Mouse (Mus musculus) forebrain, embryonic 14.5 days (tissue): ENCODE data around the gene Sec24b. TPM values are rescaled to one million over a fixed set of nuclear protein-coding genes. Genes with fewer than 3 reads are reported as not detected.

Experiments used
- ATAC-seq: fragments of 200-750 bp; cut with Nextera tagmentation; 2 replicates; pipeline ENCODE4 v1.8.0; 2017; ENCODE audit warnings: mild to moderate bottlenecking, moderate library complexity
- DNase-seq: peaks from one replicate; pipeline ENCODE4 v3.0.0-alpha.2; 2015; ENCODE audit warnings: low spot score
- H3K27ac ChIP-seq: fragments of 300-500 bp; sonication (generic); 2 replicates; pipeline ENCODE4 v1.5.1; 2014; ENCODE audit warnings: low read depth, mild to moderate bottlenecking, control low read depth, low read length, moderate library complexity
- H3K27me3 ChIP-seq: fragments of 300-500 bp; sonication (generic); replicated peaks from 2 replicates; pipeline ENCODE4 v1.6.1; 2014; ENCODE audit warnings: low read length, control low read depth, mixed read lengths; ENCODE audit not compliant: control insufficient read depth, insufficient read depth
- H3K36me3 ChIP-seq: fragments of 300-500 bp; sonication (generic); 2 replicates; pipeline ENCODE4 v1.6.1; 2014; ENCODE audit warnings: low read length, control low read depth; ENCODE audit not compliant: control insufficient read depth, insufficient read depth
- H3K4me1 ChIP-seq: fragments of 300-500 bp; sonication (generic); 2 replicates; pipeline ENCODE4 v1.6.1; 2014; ENCODE audit warnings: antibody characterized with exemption, low read length, control low read depth; ENCODE audit not compliant: control insufficient read depth, insufficient read depth
- H3K4me2 ChIP-seq: fragments of 300-500 bp; sonication (generic); 2 replicates; pipeline ENCODE4 v1.6.1; 2014; ENCODE audit warnings: mild to moderate bottlenecking, control low read depth, low read length
- H3K4me3 ChIP-seq: fragments of 300-500 bp; sonication (generic); 2 replicates; pipeline ENCODE4 v1.5.1; 2014; ENCODE audit warnings: low read depth, low read length, control low read depth
- H3K9ac ChIP-seq: fragments of 300-500 bp; sonication (generic); 2 replicates; pipeline ENCODE4 v1.6.1; 2014; ENCODE audit warnings: mild to moderate bottlenecking, low read length, control low read depth, moderate library complexity
- H3K9me3 ChIP-seq: fragments of 300-500 bp; sonication (generic); replicated peaks from 2 replicates; pipeline ENCODE4 v1.6.1; 2016; ENCODE audit warnings: low read length, control low read depth, mixed read lengths; ENCODE audit not compliant: control insufficient read depth
- WGBS: fragments of 180-500 bp; shearing (Covaris S2); extraction: QIAGEN DNeasy Blood & Tissue Kit; methylation state at CpG from one replicate; pipeline ENCODE4 v1.1.7; 2014; 5-methylcytosine and 5-hydroxymethylcytosine counted together
- polyA plus RNA-seq: library from polyadenylated mRNA; unstranded; fragments of >200 nt; fragmentation: Nextera tagmentation; extraction: Ambion mirVana; gene quantifications from 2 replicates; pipeline ENCODE4 v1.2.1, GENCODE M21; 2014

Gene Sec24b
- polyA plus RNA-seq, 1 experiment from 2014 or later: 23.8 TPM

DNA sequence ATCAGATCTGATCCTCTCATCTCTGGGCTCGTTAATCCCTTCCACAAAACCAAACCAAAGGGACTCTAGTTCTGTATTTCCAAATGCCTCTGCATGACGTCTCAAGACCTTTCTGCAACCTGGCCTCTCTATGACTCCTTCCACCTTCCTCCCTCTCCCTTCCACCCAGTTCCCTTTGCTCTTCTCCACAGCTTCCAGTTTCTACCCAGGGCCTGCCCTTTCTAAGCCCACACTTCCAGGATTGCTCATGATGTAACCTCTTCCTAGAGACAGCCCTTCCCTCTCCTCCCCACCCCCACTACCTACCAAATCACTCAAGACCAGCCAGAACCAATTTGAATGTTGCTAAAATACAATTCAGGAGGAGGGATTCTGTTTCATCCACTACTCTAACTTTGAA is 2.9 kb downstream of the Sec24b start:
- H3K27ac ChIP-seq: no peak overlapping the region
- peak overlapping the region; percentile 82 for H3K4me2 ChIP-seq
- H3K9ac ChIP-seq: no peak overlapping the region
- H3K9me3 ChIP-seq: no peaks in the 10 kb centered on the region
- DNase-seq (no peak), ATAC-seq (no peak)
- H3K4me1 ChIP-seq: peaks cover 27% of the 10 kb centered on the region
- no peaks in the 10 kb centered on the region for H3K36me3 ChIP-seq
- no peak overlapping the region for H3K4me3 ChIP-seq
- WGBS: 50% methylated on average over 2 of the region's 2 CpGs
- no peaks in the 10 kb centered on the region for H3K27me3 ChIP-seq

DNA sequence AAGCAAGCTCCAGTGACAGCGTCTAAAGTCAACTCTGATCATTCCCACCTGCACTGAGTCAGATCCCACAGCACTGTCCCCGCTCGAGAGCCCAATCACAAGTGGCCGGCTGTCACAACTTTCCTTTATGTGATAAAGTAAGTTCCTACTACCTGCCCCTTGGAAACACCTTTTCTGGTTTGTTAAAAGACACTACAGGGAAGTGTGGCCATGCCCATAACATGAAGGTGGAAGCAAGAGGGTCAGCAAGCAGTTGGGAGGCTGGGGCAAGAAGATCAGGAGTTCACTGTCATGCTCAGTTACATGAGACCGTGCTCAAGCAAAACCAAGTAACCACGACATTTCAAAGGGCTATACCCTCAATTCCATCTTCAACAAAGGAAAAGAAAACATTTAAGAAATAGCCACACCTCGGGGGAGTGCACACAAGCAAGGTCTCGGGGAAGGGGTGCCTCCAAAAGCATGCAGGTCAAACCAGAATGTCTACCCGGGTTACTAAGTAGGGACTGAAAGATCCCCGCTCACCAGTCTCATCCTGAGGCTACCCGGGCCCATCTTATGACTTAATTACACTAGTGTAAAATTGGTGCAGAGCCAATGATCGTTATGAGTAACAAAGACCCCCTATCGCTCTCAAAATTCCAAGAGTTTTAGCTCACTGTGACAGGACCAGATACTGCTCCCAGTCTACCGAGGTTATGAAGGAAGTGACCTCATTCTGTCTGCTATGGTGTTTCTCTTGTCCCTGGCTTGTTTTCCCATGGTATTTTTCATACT is 3.6 kb downstream of the Sec24b start:
- DNase-seq (no peak), ATAC-seq (no peak)
- Histone ChIP-seq H3K4me2 (no peak overlapping the region; the same call in 1 of the 2 replicates), H3K4me3 (no peak overlapping the region), H3K9me3 (no peaks in the 10 kb centered on the region), H3K36me3 (no peaks in the 10 kb centered on the region), H3K27me3 (no peaks in the 10 kb centered on the region), H3K9ac (no peak overlapping the region), H3K27ac (no peak overlapping the region), H3K4me1 (peaks cover 31% of the 10 kb centered on the region)
- WGBS: 64% methylated on average over 14 of the region's 14 CpGs

DNA sequence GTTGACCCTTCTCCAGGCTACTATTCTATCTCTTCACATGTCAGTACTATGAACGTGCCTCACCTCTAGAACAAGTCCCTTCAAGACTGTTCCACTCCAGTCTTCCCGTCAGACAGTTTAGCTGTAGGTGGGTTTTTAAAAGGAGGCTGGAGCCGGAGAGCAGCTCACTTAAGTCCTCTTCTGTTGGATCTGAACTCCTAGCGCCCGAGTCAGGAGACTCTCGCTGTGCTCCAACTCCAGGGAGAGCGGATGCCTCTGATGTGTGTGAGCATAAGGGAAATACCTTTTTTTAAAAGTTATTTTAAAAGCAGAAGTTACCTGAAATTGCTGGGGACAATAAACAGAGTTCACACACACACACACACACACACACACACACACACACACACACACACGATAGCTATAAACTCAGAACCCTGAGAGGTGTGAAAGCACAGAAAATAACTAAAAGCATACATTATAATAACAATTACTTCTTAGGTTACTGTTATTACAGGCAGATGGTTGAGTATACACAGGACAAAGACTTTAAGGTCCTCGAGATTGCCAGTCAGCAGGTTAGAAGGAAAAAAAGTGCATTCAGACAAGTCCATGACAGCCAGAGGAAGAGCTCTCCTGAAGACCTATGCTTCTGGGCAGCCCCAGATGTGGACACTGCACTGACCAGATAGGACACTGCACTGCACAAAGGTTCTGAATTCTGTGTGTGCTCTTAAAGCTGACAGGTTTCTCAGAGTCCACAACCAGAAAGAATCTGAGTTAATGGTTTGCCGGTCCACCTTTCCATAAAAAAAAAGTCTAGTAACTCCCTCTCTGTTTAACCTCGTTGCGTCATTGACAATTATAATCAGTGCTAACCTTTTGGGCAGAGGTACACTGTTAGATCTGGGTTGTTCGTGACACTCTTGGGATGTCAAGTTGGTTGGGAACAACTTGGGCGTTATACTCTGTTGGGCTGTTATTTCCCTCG is 5.7 kb downstream of the Sec24b start:
- no peaks in the 10 kb centered on the region for H3K36me3 ChIP-seq
- peaks cover 25% of the 10 kb centered on the region for H3K4me1 ChIP-seq
- no peaks in the 10 kb centered on the region for H3K9me3 ChIP-seq
- DNase-seq: no peak
- H3K4me3 ChIP-seq: no peak overlapping the region
- no peak overlapping the region for H3K9ac ChIP-seq
- H3K27ac ChIP-seq: no peak overlapping the region
- WGBS: 89% methylated on average over 15 of the region's 15 CpGs
- no peak for ATAC-seq
- H3K27me3 ChIP-seq: no peaks in the 10 kb centered on the region
- no peak overlapping the region for H3K4me2 ChIP-seq

DNA sequence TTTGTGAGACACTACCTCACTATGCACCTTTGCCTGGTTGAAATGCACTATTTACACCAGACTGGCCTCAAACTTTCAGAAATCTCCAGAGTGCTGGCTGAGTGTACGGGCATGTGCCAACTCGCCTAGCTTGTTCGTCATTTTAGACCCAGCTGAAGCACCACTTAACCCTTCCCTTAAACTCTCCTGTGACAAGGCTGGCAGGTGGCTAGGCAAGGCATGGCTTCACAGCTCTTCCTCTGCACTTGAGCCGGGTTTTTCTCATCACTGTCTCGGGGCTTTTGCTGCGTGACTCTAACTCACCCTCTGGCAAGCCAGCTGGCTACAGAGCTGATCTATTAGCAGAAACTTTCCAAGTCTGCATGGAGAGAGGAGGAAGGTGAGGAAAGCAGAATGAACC is 6.8 kb downstream of the Sec24b start:
- DNase-seq: no peak
- Histone ChIP-seq H3K4me3 (no peak overlapping the region), H3K9me3 (no peaks in the 10 kb centered on the region), H3K4me1 (peaks cover 23% of the 10 kb centered on the region), H3K27me3 (no peaks in the 10 kb centered on the region), H3K9ac (no peak overlapping the region), H3K4me2 (no peak overlapping the region), H3K36me3 (no peaks in the 10 kb centered on the region), H3K27ac (no peak overlapping the region)
- WGBS: 82% methylated on average over 6 of the region's 6 CpGs
- no peak for ATAC-seq

DNA sequence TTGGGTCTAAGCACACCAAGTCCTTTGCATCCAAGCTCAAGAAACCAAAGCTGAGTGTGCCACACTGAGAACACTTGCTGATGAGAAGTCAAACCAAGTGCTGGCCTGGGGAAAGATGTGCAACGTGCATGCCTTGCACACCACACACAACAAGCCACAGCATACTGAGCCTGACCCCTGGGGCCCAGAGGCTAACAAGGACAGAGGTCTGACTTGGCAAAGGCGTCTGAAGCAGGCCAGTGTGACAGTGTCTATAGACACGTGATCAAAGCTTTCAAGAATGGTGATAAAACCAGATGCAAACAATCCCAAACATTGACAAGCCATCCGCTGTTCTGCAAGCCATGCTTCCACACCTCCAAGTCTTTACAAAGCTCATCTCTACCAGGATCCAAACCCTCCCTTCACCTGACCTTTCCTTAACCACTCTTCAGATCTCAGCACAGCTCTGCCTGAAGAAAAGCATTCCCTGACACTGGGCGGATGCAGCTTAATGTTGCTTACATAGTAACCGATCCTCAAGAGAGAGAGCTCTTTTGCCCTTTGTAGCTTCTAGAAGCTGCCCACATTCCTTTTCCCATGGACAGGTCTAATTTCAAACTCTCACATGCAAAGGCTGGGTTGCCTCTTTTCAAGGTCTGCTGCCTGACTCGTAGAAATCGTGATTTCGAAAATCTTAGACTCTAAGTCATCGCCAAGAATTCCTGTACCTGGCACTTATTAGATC is 7.8 kb downstream of the Sec24b start:
- Histone ChIP-seq H3K9ac (no peak overlapping the region), H3K27me3 (no peaks in the 10 kb centered on the region), H3K27ac (no peak overlapping the region), H3K4me3 (no peak overlapping the region), H3K36me3 (no peaks in the 10 kb centered on the region), H3K4me2 (no peak overlapping the region), H3K4me1 (peaks cover 12% of the 10 kb centered on the region), H3K9me3 (no peaks in the 10 kb centered on the region)
- ATAC-seq (no peak), DNase-seq (no peak)
- 81% methylated on average over 10 of the region's 10 CpGs for WGBS

DNA sequence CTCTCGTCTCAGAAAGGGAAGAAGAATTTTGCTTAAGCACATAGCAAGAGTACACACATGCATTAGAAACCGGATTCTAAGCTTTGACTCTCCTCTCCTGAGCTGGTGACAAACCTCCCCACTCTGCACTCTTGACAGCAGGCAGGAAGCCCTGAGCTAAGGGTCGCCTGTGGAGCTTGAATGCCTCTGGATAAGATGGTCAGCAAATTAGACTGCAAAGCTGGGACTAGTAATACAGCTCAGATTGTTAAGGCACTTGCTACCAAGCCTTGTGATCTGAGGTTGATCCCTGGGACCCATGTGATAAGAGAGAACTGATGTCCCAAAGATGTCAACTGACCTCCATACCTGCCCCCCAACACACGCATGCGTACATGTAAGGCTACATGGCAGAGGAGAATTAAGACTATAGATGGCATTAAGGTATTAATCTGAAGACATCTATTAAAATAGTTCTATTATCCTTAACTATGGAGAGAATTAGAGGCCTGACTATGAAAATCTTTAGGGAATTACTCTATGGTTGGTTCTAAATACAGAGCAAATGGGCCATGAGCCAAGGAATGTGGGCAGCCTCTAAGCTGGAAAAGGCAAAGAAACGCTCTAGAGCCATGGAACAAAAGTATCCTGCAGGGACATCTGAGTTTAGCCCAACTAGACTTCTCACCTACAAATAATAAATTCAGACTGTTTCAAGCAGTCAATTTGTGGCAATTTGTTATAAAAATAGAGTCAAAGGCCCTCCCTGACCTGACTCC is 8.6 kb downstream of the Sec24b start:
- no peaks in the 10 kb centered on the region for H3K36me3 ChIP-seq
- H3K9ac ChIP-seq: no peak overlapping the region
- no peak overlapping the region for H3K4me2 ChIP-seq
- no peak overlapping the region for H3K27ac ChIP-seq
- H3K9me3 ChIP-seq: no peaks in the 10 kb centered on the region
- ATAC-seq (no peak), DNase-seq (peak; percentile 16)
- peaks cover 7% of the 10 kb centered on the region; the same call in 1 of the 2 replicates for H3K4me1 ChIP-seq
- H3K4me3 ChIP-seq: no peak overlapping the region
- 80% methylated on average over 6 of the region's 6 CpGs for WGBS
- no peaks in the 10 kb centered on the region for H3K27me3 ChIP-seq

DNA sequence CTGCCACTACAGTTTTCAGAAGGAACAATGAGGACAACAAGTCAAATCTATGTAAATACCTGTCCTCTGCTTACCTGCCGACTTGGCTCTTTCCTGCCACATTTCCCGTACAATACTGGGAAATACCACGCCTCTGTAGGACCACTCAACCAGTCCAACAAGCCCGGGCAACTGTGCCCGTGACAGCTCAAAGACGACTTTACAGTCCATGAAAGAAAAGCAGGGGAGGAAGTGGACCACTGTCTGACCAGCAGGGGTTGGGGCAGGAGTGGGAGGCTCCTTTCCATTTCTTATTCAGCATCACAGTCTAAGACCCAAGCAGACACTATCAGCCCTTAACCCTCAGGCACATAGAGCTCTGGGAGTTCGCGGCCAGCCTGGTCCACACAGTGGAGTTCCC is 9.2 kb downstream of the Sec24b start:
- H3K4me1 ChIP-seq: peaks cover 4% of the 10 kb centered on the region; the same call in 1 of the 2 replicates
- no peaks in the 10 kb centered on the region for H3K36me3 ChIP-seq
- H3K4me2 ChIP-seq: no peak overlapping the region
- no peak for DNase-seq
- H3K9ac ChIP-seq: no peak overlapping the region
- H3K4me3 ChIP-seq: no peak overlapping the region
- no peak for ATAC-seq
- no peaks in the 10 kb centered on the region for H3K27me3 ChIP-seq
- no peak overlapping the region for H3K27ac ChIP-seq
- no peaks in the 10 kb centered on the region for H3K9me3 ChIP-seq
- 85% methylated on average over 8 of the region's 8 CpGs for WGBS

DNA sequence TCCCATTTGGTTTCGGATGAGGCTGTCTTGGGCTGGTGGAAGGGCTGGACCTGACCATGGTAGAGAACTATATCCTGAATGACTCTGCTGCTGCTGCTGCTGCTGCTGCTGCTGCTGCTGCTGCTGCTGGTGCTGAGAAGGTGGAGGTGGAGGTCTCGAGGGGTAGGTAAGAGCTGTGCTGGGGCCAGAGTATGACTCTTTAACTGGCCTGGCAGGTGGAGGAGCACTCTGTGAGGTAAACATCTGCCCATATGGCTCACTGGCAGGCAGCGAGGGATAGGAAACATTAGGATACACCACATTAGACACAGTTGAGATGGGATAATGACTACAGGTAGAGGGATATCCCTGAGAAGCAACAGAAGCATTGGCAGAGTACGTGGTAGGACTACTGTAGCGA is 20.6 kb downstream of the Sec24b start:
- H3K36me3 ChIP-seq: peaks cover 26% of the 10 kb centered on the region
- ATAC-seq (no peak), DNase-seq (no peak)
- no peaks in the 10 kb centered on the region for H3K27me3 ChIP-seq
- WGBS: 96% methylated on average over 5 of the region's 5 CpGs
- H3K4me2 ChIP-seq: no peak overlapping the region
- no peak overlapping the region for H3K9ac ChIP-seq
- 0 out of 2 replicates have a peak, but pooled peaks cover 3% of the 10 kb centered on the region for H3K9me3 ChIP-seq
- H3K4me3 ChIP-seq: no peak overlapping the region
- no peaks in the 10 kb centered on the region for H3K4me1 ChIP-seq
- H3K27ac ChIP-seq: no peak overlapping the region
